Mouse (Mus musculus): ENCODE measurements around the gene Gm20738. TPM values are rescaled to one million over a fixed set of nuclear protein-coding genes. Genes with fewer than 3 reads are reported as not detected.
"Not testable (repeated sequence)": the region's sequence is repeated elsewhere in the genome, so short reads cannot be mapped to it uniquely, and the experiment has no call there.

Gene Gm20738
- total RNA-seq (2021) = not detected
- long read RNA-seq, experiment 1 = 0 reads
- long read RNA-seq, experiment 2 = 0 reads

- DNase-seq = not testable (repeated sequence)
Observed at GRCm38 (mm10) chrY:37957511-37957910, at the start of gene Gm20738. Gene Gm20738, plus strand, starts transcription at chrY:37957811.
